Mouse (Mus musculus): ENCODE measurements around the gene Unc79.

DNA sequence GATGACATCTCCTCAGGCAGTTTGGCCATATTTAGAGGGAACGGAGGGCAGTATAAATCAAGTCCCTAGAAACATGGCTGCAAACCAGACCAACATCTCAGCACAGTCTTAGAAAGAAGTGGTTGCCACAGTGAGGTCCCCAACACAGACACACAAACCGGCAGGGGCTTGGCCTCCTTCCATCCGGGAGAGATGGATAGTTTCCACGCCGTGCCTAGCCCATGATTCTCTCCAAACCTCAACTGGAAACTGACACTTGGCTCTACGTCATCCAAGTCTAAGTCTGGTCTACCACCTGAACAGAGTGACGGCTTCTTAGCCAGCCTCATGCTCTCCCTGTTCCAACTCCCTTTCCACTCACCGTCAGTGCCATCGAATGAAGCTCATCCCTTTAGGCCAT lies 275.0 kb downstream of the Unc79 start:
- TF ChIP-seq CTCF (IDR thresholded peaks at IDR 0.05; ENCODE audit: low read depth) (no peak), EP300 (IDR thresholded peaks at IDR 0.05; ENCODE audit: low read depth) (no peak)
